Mouse (Mus musculus) macrophage (primary cell): ENCODE results near the gene Fbxo2. TPM values are rescaled to one million over a fixed set of nuclear protein-coding genes. Genes with fewer than 3 reads are reported as not detected.
"Not testable (repeated sequence)": the region's sequence is repeated elsewhere in the genome, so short reads cannot be mapped to it uniquely, and the experiment has no call there.

ENCODE experiments used
- H3K27ac ChIP-seq: fragments of 350-480 bp; formaldehyde crosslinking; 2 replicates; pipeline ENCODE4 v1.9.0; 2021
- H3K36me3 ChIP-seq: fragments of 350-480 bp; formaldehyde crosslinking; 2 replicates; pipeline ENCODE4 v1.9.0; 2021; ENCODE audit errors: inconsistent target
- H3K4me3 ChIP-seq: fragments of 350-480 bp; formaldehyde crosslinking; 2 replicates; pipeline ENCODE4 v1.9.0; 2021; ENCODE audit errors: inconsistent target
- H3K79me2 ChIP-seq: fragments of 350-480 bp; formaldehyde crosslinking; 2 replicates; pipeline ENCODE4 v1.9.0; 2021; ENCODE audit errors: inconsistent target
- WGBS: methylation state at CpG from one replicate; pipeline ENCODE4 v1.1.7; 2026; ENCODE audit warnings: inconsistent platforms; ENCODE audit not compliant: missing documents; 5-methylcytosine and 5-hydroxymethylcytosine counted together
- polyA plus RNA-seq: library from polyadenylated mRNA; stranded (reverse); fragments of 250-400 nt; gene quantifications from 3 replicates; pipeline ENCODE4 v1.2.4, GENCODE M21; 2018; ENCODE audit warnings: inconsistent platforms
- total RNA-seq, 78 experiments: library from RNA; depleted of rRNA; stranded (reverse); fragments of 250-400 nt; gene quantifications; 1 replicate in 9 of 78; 2 replicates in 24 of 78; 3 replicates in 43 of 78; 4 replicates in 2 of 78; pipeline ENCODE4 v1.2.4; 2018; ENCODE audit warnings: inconsistent platforms in 56 of 78

Fbxo2 gene
- not detected for total RNA-seq (2018; cell fraction: chromatin; rRNA removed)
- total RNA-seq (2018; cell fraction: cytosol; rRNA removed): not detected
- not detected for total RNA-seq (2018; cell fraction: nucleus; rRNA removed)
- polyA plus RNA-seq: not detected in 3 replicates

DNA sequence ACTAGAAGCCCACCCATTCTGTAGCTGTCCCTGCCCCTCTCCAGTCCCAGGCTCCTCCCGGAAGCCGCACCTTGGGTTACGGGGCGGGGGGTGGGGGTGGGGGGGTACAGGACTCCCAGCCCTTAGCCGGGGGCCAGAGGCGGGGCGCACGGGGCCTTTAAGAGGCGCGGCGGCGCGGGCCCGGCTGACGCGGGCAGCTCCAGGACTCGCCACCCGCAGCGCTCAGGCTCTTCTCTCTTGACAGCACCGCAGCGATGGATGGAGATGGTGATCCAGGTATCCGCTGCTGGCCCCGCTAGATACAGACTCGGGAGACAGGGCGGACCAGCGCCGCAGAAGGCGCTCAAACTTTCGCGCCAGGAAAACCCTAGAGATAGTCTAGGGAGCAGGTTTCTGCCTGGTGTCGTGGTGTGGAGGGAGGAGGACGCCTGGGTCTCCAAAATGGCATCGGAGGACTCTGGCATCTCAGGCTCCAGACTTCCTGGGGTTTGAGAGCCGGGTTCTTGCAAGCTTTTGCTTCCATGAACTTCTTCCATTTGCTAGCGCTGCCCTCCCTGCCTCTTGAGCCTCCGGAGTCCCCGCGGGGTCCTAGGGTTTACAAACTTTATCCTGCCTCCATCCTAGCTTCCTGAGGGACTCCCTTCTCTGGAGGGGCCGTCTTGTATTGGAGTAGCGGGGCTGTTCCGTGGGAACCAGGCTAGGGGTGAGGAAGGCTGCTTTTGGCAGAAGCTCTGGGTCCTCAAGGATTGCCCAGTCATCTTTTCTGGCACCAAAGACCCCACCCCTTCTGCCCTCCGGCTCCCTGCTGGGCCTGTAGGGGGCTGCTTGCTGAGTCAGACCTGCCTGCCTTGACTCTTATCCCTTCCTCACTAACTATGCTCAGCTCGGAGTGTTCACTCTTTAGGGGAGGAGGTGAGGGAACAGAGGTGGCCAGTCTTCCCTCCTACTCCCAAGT is at the start of gene Fbxo2, which contains the start of gene Fbxo44:
Gene Fbxo2, plus strand, starts transcription at position 186 of the 955 bp plus-strand sequence.
Gene Fbxo44, minus strand, starts transcription at position 47 of the 955 bp plus-strand sequence.
- Histone ChIP-seq H3K4me3 (peak within 1 kb of the TSS; percentile 37), H3K27ac (no peak within 1 kb of the TSS), H3K36me3 (no peaks in the 10 kb centered on the region), H3K79me2 (no peaks in the 10 kb centered on the region)
- WGBS: 3% methylated on average over 32 of the region's 43 CpGs

DNA sequence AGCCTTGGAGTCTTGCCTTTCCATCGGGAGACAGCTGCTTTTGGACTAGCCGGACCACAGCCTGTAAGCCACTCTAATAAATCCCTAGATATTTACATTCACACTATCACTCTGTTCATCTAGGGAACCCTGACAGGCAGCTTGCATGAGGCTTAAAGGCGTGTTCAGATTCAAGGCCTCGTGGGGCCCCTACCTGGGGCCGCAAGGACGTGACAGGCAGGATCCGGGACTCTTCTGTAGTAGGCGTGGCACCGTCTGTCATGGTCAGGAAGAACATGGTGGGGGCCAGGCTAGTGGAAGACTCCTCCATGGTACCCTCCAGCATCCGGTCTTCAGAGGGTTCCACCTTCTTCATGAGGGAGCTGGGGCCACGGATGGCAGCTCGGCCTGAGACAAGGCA is 47.9 kb upstream of the Fbxo2 start:
- Histone ChIP-seq H3K27ac (no peak overlapping the region), H3K79me2 (no peaks in the 10 kb centered on the region), H3K36me3 (no peaks in the 10 kb centered on the region), H3K4me3 (no peak overlapping the region)
- 86% methylated on average over 12 of the region's 12 CpGs for whole genome bisulfite sequencing

DNA sequence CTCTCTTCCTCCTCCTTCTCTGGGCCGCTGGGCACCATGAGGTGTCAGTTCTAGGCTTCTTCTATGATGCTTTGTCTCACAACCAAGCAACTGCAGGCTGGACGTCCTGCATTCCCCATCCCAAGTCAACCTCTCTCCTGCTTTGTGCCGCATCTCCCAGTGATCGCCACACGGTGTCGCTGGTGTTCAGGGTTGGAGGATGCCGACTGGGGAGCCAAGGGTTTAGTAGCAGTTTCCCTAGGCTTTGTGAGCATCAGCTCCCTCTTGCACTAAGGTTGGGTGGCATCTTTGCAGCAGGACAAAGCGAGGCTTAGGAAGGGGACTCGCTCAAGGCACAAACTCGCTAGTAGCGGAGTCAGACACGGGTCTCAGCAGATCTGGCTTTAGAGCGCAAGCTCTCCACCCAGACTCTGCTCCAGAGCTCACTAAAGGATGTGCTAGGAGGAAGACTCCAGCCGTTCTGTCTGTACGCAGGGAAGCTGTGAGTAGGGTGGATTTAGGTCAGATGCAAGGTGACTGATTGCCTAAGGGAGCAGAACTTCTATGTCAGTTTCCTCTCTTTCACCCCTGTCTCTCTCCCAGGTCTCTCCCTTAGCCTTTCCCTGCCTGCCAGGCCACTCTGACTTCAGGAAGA is 45.5 kb upstream of the Fbxo2 start:
- Histone ChIP-seq H3K79me2 (no peaks in the 10 kb centered on the region), H3K4me3 (no peak overlapping the region), H3K36me3 (no peaks in the 10 kb centered on the region), H3K27ac (no peak overlapping the region)
- 7% methylated on average over 15 of the region's 15 CpGs for WGBS

DNA sequence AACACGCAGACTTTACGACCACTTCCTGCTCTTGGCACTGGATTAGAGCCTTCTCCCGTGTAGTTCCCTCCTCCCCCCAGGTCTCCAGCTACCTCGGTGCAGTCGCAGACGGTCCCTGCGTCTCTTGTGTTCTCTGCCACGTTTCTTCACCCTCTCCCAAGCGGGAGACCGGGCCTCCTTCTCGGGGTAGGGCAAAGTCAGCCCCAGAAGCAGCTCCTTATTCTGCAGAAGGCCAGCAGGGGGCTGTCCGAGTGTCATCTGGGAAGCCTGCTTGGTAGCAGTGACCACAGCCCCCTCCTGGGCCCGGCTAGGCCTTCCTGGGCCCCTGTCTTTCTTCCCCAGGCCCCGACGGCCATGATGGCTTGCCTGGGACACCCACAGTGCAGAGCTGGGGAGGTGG is 45.0 kb upstream of the Fbxo2 start:
- 1% methylated on average over 15 of the region's 15 CpGs for WGBS
- no peaks in the 10 kb centered on the region for H3K36me3 ChIP-seq
- H3K4me3 ChIP-seq: no peak overlapping the region
- H3K79me2 ChIP-seq: no peaks in the 10 kb centered on the region
- no peak overlapping the region for H3K27ac ChIP-seq

DNA sequence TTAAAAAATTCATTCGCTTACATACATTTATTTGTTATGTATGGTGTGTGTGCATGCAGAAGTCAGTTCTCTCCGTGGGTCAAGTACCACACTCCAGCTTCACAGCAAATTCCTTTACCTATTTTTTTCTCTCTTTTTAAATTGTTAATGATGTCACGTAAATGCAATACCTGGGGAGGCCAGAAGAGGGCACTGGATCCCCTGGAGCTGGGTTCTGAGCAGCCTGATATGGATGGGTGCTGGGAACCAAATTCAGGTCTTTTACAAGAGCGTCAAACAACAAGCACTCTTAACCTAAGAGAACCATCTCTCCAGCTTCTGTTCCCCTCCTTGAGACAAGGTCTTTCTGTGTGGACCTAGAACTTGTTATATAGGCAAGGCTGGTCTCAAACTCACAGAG is 43.8 kb upstream of the Fbxo2 start:
- Histone ChIP-seq H3K79me2 (no peaks in the 10 kb centered on the region), H3K27ac (no peak overlapping the region), H3K4me3 (no peak overlapping the region), H3K36me3 (no peaks in the 10 kb centered on the region)
- 78% methylated on average over 4 of the region's 4 CpGs for WGBS

DNA sequence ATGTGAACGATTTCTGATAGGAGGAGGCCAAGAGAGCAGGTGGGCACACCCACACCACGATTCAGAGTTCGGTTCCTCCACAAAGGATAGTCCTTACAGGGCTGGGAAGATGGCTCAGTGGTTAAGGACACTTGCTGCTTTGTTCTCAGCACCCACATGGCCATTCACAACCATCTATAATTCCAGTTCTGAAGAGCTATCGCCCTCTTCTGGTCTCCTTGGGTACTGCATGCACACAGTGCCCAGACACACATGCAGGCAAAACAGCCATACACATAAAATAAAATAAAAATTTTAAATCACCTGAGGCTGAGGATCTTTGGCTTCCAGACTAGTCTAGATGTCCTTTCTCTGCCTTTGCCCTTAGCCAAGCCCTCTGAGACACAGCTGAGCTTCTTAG is 43.0 kb upstream of the Fbxo2 start:
- 76% methylated on average over 4 of the region's 4 CpGs for WGBS
- Histone ChIP-seq H3K4me3 (no peak overlapping the region), H3K79me2 (no peaks in the 10 kb centered on the region), H3K27ac (no peak overlapping the region), H3K36me3 (no peaks in the 10 kb centered on the region)

DNA sequence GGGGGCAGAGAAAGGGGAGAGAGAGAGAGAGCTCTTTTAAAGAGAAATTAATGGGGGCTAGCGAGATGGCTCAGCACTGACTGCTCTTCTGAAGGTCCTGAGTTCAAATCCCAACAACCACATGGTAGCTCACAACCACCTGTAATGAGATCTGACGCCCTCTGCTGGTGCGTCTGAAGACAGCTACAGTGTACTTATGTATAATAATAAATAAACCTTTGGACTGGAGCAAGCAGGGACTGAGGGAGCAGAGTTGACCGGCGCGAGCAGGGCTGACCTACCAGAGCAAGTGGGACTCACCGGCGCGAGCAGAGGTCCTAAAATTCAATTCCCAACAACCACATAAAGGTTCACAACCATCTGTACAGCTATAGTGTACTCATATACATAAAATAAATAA is 40.8 kb upstream of the Fbxo2 start:
- not testable (repeated sequence) for H3K79me2 ChIP-seq, H3K36me3 ChIP-seq, H3K4me3 ChIP-seq, H3K27ac ChIP-seq
- WGBS: 91% methylated on average over 4 of the region's 9 CpGs

DNA sequence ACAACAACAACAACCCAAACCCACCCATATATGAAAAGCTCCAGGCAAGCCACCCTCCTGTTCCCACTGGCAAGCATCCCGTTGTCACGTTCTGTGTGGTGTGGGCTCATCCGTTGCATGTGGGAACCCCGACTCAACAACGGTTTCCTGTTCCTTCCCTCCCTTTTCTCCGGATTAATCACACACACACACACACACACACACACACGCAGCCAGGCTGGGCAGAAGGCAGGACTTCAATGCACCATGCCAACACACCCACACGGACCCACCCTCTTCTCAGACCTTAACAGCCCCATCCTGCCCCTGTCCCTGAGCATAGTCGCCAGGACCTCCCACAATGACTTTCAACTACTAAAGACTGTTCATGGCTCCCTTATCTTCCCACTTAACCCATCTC is 39.9 kb upstream of the Fbxo2 start:
- no peak overlapping the region for H3K4me3 ChIP-seq
- no peaks in the 10 kb centered on the region for H3K79me2 ChIP-seq
- WGBS: 49% methylated on average over 9 of the region's 9 CpGs
- no peaks in the 10 kb centered on the region for H3K36me3 ChIP-seq
- H3K27ac ChIP-seq: no peak overlapping the region

DNA sequence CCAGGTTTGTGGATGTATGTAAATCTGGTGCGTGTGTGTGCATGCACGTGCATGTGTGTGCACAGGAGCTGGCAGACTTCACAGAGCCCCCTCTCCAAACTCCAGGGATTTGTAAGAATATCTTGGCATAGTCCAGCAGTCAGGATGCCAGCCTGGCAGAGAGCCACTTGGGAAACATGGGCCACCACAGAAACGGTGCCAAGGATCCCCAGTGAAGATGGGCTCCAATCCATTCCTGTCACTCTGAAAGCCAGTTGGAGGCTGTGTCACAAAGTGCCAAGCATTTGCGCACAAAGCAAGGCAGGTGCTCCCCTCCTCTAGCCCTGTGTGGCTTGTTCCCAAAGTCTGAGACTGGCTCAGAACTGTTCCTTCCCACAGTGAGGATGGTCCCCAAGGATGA is 39.1 kb upstream of the Fbxo2 start:
- Histone ChIP-seq H3K79me2 (no peaks in the 10 kb centered on the region), H3K27ac (no peak overlapping the region), H3K36me3 (no peaks in the 10 kb centered on the region), H3K4me3 (no peak overlapping the region)
- 92% methylated on average over 4 of the region's 4 CpGs for WGBS

DNA sequence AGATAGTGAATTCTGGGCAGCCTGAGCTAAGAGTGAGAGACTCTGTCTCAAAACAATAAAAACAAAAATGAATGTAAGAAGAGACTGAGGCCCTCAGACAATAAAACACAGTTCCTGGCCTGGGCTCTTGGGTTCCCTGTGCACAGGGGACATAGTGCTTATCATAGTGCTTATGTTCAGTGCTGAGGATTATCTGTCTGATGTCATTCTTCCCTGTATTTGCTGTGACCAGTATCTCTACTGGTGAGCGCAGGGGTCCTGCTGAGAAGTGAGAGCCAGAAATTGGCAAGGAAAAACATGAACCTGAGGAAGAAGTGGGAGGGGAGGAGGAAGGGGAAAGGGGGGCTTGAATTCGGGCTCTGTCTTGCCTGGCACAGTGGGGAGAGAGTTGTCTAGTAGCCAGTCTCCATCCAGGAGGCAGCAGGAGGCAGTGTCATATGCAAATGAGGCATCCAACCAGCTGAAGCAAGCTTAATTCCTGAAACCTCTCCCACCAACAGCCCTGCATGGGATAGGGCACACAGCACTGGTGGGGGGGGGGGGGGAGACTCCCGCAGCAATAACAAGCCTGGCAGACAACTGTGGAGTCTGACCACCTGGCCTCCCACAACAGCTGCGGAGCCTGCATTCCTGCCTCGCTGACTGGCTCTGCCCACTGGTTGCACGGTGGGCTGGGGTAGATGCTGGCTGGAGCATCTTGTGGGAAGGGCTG is 38.3 kb upstream of the Fbxo2 start:
- no peaks in the 10 kb centered on the region for H3K36me3 ChIP-seq
- no peaks in the 10 kb centered on the region for H3K79me2 ChIP-seq
- H3K4me3 ChIP-seq: no peak overlapping the region
- H3K27ac ChIP-seq: no peak overlapping the region
- 62% methylated on average over 5 of the region's 6 CpGs for WGBS

DNA sequence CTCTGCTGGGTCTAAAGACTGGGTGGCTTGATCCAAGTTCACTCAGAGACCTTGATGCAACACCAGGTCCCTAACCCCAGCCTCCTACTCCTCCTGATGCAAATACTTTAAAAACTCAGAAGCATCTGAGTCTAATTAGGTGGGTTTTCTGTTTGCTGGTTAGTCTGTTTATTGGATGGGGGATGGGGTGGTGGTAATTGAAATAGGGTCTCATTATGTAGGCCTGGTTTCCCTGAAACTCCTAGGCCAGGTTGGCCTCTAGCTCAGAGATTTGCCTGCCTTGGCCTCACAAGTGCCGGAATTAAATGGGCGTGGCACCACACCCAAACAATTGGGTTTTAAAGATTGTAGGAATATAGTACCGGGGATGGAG is 37.7 kb upstream of the Fbxo2 start:
- Histone ChIP-seq H3K36me3 (no peaks in the 10 kb centered on the region), H3K4me3 (no peak overlapping the region), H3K79me2 (no peaks in the 10 kb centered on the region), H3K27ac (no peak overlapping the region)
- WGBS: 97% methylated on average over 3 of the region's 3 CpGs

DNA sequence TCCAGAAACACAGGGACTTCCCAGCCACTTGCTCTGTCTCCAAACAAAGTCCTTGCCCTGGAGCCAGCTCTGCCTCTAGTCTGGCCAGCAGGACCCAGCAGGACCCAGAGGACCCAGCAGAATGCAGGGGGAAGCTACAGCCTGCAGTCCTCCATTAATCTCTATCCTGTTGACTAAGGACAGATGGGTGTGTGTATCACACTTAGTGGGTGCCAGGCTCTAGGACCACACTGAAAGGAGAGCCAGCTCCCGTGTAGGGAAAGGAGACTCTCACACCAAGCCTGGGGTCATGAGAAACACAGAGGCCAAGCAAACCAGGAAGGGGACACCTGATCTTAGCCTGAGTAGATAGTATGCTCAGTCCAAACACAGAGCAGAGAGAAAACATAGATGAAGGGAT is 32.2 kb upstream of the Fbxo2 start:
- H3K79me2 ChIP-seq: no peaks in the 10 kb centered on the region
- H3K4me3 ChIP-seq: no peak overlapping the region
- no peak overlapping the region for H3K27ac ChIP-seq
- H3K36me3 ChIP-seq: no peaks in the 10 kb centered on the region
- 87% methylated on average over 1 of the region's 1 CpGs for WGBS

DNA sequence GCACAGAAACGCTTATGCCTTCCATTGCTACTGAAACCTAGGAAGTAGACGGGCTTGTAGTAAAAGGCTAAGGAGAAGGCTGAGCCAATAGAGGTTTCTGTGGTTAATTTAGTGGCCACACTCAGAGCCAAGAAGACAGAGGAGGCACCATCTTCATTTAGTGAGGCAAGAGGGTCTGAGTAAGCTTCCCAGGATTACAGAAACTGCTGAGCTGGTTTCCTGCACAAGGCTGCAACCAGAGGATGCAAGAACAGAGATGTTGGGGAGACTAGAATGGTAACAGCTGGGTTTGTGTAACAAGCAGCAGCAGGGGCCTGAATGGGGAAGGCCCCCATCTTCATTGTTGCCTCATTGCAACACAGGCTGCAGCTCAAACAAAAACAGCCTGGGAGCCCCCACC is 31.7 kb upstream of the Fbxo2 start:
- 3% methylated on average over 2 of the region's 2 CpGs for WGBS
- H3K4me3 ChIP-seq: no peak overlapping the region
- H3K79me2 ChIP-seq: no peaks in the 10 kb centered on the region
- no peaks in the 10 kb centered on the region for H3K36me3 ChIP-seq
- H3K27ac ChIP-seq: no peak overlapping the region

DNA sequence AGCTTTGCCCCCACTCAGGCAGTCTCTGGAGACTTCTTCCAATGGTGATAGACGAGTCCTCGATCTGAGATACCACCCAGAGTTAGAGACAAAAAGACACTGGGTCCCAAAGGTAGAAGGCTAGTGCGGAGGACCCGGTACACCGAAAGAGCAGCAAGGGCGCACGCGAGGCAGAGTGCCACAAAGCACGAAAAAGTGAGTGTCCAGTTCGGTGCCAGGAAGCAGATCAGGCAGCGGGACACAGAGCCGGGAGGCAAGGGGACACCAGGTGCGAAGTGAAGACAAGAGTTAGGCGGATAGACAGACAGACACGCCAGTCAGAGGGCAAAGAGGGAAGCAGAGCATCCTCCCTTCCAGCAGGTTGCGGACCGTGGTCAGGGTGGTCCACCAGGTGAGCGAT is 30.3 kb upstream of the Fbxo2 start, which contains the start of gene Mad2l2:
Gene Mad2l2, plus strand, starts transcription at position 252 of the 400 bp plus-strand sequence.
- no peaks in the 10 kb centered on the region for H3K36me3 ChIP-seq
- no peak within 1 kb of the TSS for H3K4me3 ChIP-seq
- H3K79me2 ChIP-seq: no peaks in the 10 kb centered on the region
- WGBS: 10% methylated on average over 18 of the region's 18 CpGs
- H3K27ac ChIP-seq: no peak within 1 kb of the TSS
